Mouse (Mus musculus): ENCODE measurements at regions not wholly inside any gene's neighbourhood (a gene's known extent, or its start where the extent isn't known, plus 50 kb on each side); places are given as distances from the start of the nearest gene placed in this dataset.
A peak's percentile ranks its signal among the peaks of the same experiment; 100 is the strongest.

GRCm38 (mm10) chrX:52221016-52221415 is 56.0 kb upstream of the Gpc4 start:
- no peak overlapping the region for H3K9ac ChIP-seq (ENCODE audit: low read depth, low read length)
- H3K4me1 ChIP-seq (ENCODE audit: control insufficient read depth, insufficient read depth, low read length) = no peaks in the 10 kb centered on the region
- H3K27ac ChIP-seq (replicated peaks; ENCODE audit: low read depth, low read length) = no peak overlapping the region
- H3K27me3 ChIP-seq (replicated peaks; ENCODE audit: control insufficient read depth, insufficient read depth, low read length) = 0 out of 2 replicates have a peak, but pooled peaks cover 4% of the 10 kb centered on the region
- H3K4me2 ChIP-seq (ENCODE audit: low read depth, low read length) = no peak overlapping the region
- no peaks in the 10 kb centered on the region for H3K36me3 ChIP-seq (ENCODE audit: control insufficient read depth, insufficient read depth, low read length)
- no peak for DNase-seq (ENCODE audit: low spot score)
- no peak overlapping the region for H3K4me3 ChIP-seq (ENCODE audit: low read depth, low read length)
- H3K9me3 ChIP-seq (ENCODE audit: control insufficient read depth, low read length) = no peaks in the 10 kb centered on the region
- no peak for ATAC-seq (ENCODE audit: low read depth)

- DNase-seq (ENCODE audit: low spot score) (peak; percentile 45), ATAC-seq (ENCODE audit: low read depth) (no peak)
- Histone ChIP-seq H3K27me3 (replicated peaks; ENCODE audit: control insufficient read depth, insufficient read depth, low read length) (0 out of 2 replicates have a peak, but pooled peaks cover 4% of the 10 kb centered on the region), H3K27ac (replicated peaks; ENCODE audit: low read depth, low read length) (no peak overlapping the region), H3K9me3 (ENCODE audit: control insufficient read depth, low read length) (no peaks in the 10 kb centered on the region), H3K36me3 (ENCODE audit: control insufficient read depth, insufficient read depth, low read length) (no peaks in the 10 kb centered on the region), H3K4me2 (ENCODE audit: low read depth, low read length) (no peak overlapping the region), H3K4me3 (ENCODE audit: low read depth, low read length) (no peak overlapping the region), H3K4me1 (ENCODE audit: control insufficient read depth, insufficient read depth, low read length) (no peaks in the 10 kb centered on the region), H3K9ac (ENCODE audit: low read depth, low read length) (no peak overlapping the region)
- 55% methylated on average over 6 of the region's 6 CpGs for WGBS
Measured at GRCm38 (mm10) chrX:52217189-52217789, 52.2 kb upstream of the Gpc4 start.
